Mouse (Mus musculus): ENCODE data around the gene Unc5b.

The Unc5b gene

GRCm38 (mm10) chr10:60735737-60736136 is 95.6 kb downstream of the Unc5b start:
- no peak for TF ChIP-seq GATA4 (IDR thresholded peaks at IDR 0.05; ENCODE audit: insufficient replicate concordance, low read length)

GRCm38 (mm10) chr10:60733471-60733870 is 97.9 kb downstream of the Unc5b start:
- no peak for TF ChIP-seq GATA4 (IDR thresholded peaks at IDR 0.05; ENCODE audit: insufficient replicate concordance, low read length)

GRCm38 (mm10) chr10:60732397-60732861 is 99.0 kb downstream of the Unc5b start:
- no peak for TF ChIP-seq GATA4 (IDR thresholded peaks at IDR 0.05; ENCODE audit: insufficient replicate concordance, low read length)

- no peak for TF ChIP-seq GATA4 (IDR thresholded peaks at IDR 0.05; ENCODE audit: insufficient replicate concordance, low read length)
Measured at GRCm38 (mm10) chr10:60731742-60732141, 99.6 kb downstream of the Unc5b start.

- no peak for TF ChIP-seq GATA4 (IDR thresholded peaks at IDR 0.05; ENCODE audit: insufficient replicate concordance, low read length)
Measured at GRCm38 (mm10) chr10:60727301-60727700, 104.1 kb downstream of the Unc5b start.

- TF ChIP-seq GATA4 (IDR thresholded peaks at IDR 0.05; ENCODE audit: insufficient replicate concordance, low read length): no peak
Measured at GRCm38 (mm10) chr10:60726896-60727295, 104.5 kb downstream of the Unc5b start.

- no peak for TF ChIP-seq GATA4 (IDR thresholded peaks at IDR 0.05; ENCODE audit: insufficient replicate concordance, low read length)
Measured at GRCm38 (mm10) chr10:60724496-60724895, 106.9 kb downstream of the Unc5b start.

- TF ChIP-seq GATA4 (IDR thresholded peaks at IDR 0.05; ENCODE audit: insufficient replicate concordance, low read length): no peak
Measured at GRCm38 (mm10) chr10:60723345-60723744, 108.0 kb downstream of the Unc5b start.

- no peak for TF ChIP-seq GATA4 (IDR thresholded peaks at IDR 0.05; ENCODE audit: insufficient replicate concordance, low read length)
Measured at GRCm38 (mm10) chr10:60721640-60722039, 109.7 kb downstream of the Unc5b start.

GRCm38 (mm10) chr10:60720461-60720860 is 110.9 kb downstream of the Unc5b start:
- TF ChIP-seq GATA4 (IDR thresholded peaks at IDR 0.05; ENCODE audit: insufficient replicate concordance, low read length): no peak

- TF ChIP-seq GATA4 (IDR thresholded peaks at IDR 0.05; ENCODE audit: insufficient replicate concordance, low read length): no peak
Measured at GRCm38 (mm10) chr10:60718491-60718890, 112.9 kb downstream of the Unc5b start.

GRCm38 (mm10) chr10:60716449-60716848 is 114.9 kb downstream of the Unc5b start:
- TF ChIP-seq GATA4 (IDR thresholded peaks at IDR 0.05; ENCODE audit: insufficient replicate concordance, low read length): no peak
